Mouse (Mus musculus) CH12.LX (cell line): Measurements from ENCODE around the gene Lcn12. TPM values are rescaled to one million over a fixed set of nuclear protein-coding genes. Genes with fewer than 3 reads are reported as not detected.

Source experiments
- DNase-seq: peaks from one replicate; pipeline ENCODE4 v3.0.0-alpha.2; 2013; ENCODE audit errors: extremely low read depth
- H3K27ac ChIP-seq: 2 replicates; pipeline ENCODE4 v1.5.1; 2012; ENCODE audit warnings: low read depth, mild to moderate bottlenecking, control low read depth, moderate library complexity; ENCODE audit not compliant: insufficient read depth
- H3K27me3 ChIP-seq: replicated peaks from 2 replicates; pipeline ENCODE3; 2012; ENCODE audit warnings: inconsistent platforms
- H3K36me3 ChIP-seq, 2 experiments: replicated peaks in 1 of 2; 2 replicates each; pipeline versions ENCODE3 to v1.6.1; 2012; ENCODE audit warnings: inconsistent platforms in 1 of 2, low read length in 1 of 2, mild to moderate bottlenecking in 1 of 2, mixed read lengths in 1 of 2, moderate library complexity in 1 of 2; ENCODE audit not compliant: control insufficient read depth in 1 of 2, insufficient read depth in 1 of 2
- H3K4me1 ChIP-seq, 2 experiments: 2 replicates each; pipeline ENCODE4 v1.6.1; 2012; ENCODE audit warnings: inconsistent platforms in 1 of 2, moderate library complexity in 1 of 2; ENCODE audit not compliant: insufficient read depth in 2 of 2, control insufficient read depth in 1 of 2
- H3K4me2 ChIP-seq: 2 replicates; pipeline ENCODE4 v1.6.1; 2012; ENCODE audit warnings: low read depth, mild to moderate bottlenecking, control low read depth; ENCODE audit not compliant: poor library complexity, insufficient read depth, severe bottlenecking
- H3K4me3 ChIP-seq, 3 experiments: fragments of 150-350 bp in 1 of 3; sonication (generic) in 1 of 3; replicated peaks in 1 of 3; 2 replicates each; pipeline versions ENCODE3 to v1.5.1; 2011 to 2012; ENCODE audit warnings: low read depth in 2 of 3, low read length in 2 of 3, mild to moderate bottlenecking in 2 of 3, moderate library complexity in 2 of 3, control low read depth in 1 of 3, improper control_type of control experiment in 1 of 3, inconsistent platforms in 1 of 3, mixed read lengths in 1 of 3; ENCODE audit not compliant: poor library complexity in 1 of 3
- H3K79me2 ChIP-seq: replicated peaks from 2 replicates; pipeline ENCODE4 v1.6.1; 2012; ENCODE audit warnings: mild to moderate bottlenecking, moderate library complexity; ENCODE audit not compliant: control insufficient read depth, poor library complexity, insufficient read depth, severe bottlenecking; ENCODE audit errors: extremely low read depth
- H3K9ac ChIP-seq: 2 replicates; pipeline ENCODE4 v1.6.1; 2012; ENCODE audit warnings: low read depth, mild to moderate bottlenecking, control low read depth, moderate library complexity; ENCODE audit not compliant: insufficient read depth
- H3K9me3 ChIP-seq: replicated peaks from 2 replicates; pipeline ENCODE3; 2012; ENCODE audit warnings: low read length, inconsistent platforms, mixed read lengths
- CHD1 ChIP-seq: IDR thresholded peaks from 2 replicates; pipeline ENCODE4 v1.6.1; 2012; ENCODE audit warnings: low read depth, low read length, improper control_type of control experiment, inconsistent platforms
- CHD2 ChIP-seq: IDR thresholded peaks from 2 replicates; pipeline ENCODE4 v1.6.1; 2011; ENCODE audit warnings: low read length, improper control_type of control experiment
- E2F4 ChIP-seq: IDR thresholded peaks from 2 replicates; pipeline ENCODE4 v1.6.1; 2011; ENCODE audit warnings: low read depth, low read length, improper control_type of control experiment; ENCODE audit not compliant: insufficient replicate concordance
- EP300 ChIP-seq: IDR thresholded peaks from 2 replicates; pipeline ENCODE4 v1.6.1; 2011; ENCODE audit warnings: low read length, improper control_type of control experiment
- GABPA ChIP-seq: IDR thresholded peaks from 2 replicates; pipeline ENCODE4 v1.6.1; 2012; ENCODE audit warnings: low read depth, low read length, improper control_type of control experiment, inconsistent platforms; ENCODE audit not compliant: insufficient replicate concordance
- HCFC1 ChIP-seq: IDR thresholded peaks from 2 replicates; pipeline ENCODE4 v1.6.1; 2012; ENCODE audit warnings: low read depth, mild to moderate bottlenecking, inconsistent platforms, low read length, improper control_type of control experiment
- IRF4 ChIP-seq: IDR thresholded peaks from 2 replicates; pipeline ENCODE4 v1.6.1; 2014; ENCODE audit warnings: low read depth, mild to moderate bottlenecking, inconsistent platforms, low read length, improper control_type of control experiment
- JUND ChIP-seq: conservative IDR thresholded peaks from 2 replicates; pipeline ENCODE4 v1.6.1; 2011; ENCODE audit warnings: low read depth, low read length, improper control_type of control experiment
- KAT2A ChIP-seq: IDR thresholded peaks from 2 replicates; pipeline ENCODE4 v1.6.1; 2012; ENCODE audit warnings: low read length, improper control_type of control experiment, inconsistent platforms; ENCODE audit not compliant: insufficient replicate concordance
- MAFK ChIP-seq: IDR thresholded peaks from 2 replicates; pipeline ENCODE4 v1.6.1; 2011; ENCODE audit warnings: low read length, improper control_type of control experiment; ENCODE audit not compliant: insufficient replicate concordance
- MAX ChIP-seq: IDR thresholded peaks from 2 replicates; pipeline ENCODE4 v1.6.1; 2011; ENCODE audit warnings: low read length, improper control_type of control experiment
- MXI1 ChIP-seq: IDR thresholded peaks from 2 replicates; pipeline ENCODE4 v1.6.1; 2011; ENCODE audit warnings: mild to moderate bottlenecking, low read depth, low read length, improper control_type of control experiment
- PAX5 ChIP-seq: IDR thresholded peaks from 2 replicates; pipeline ENCODE4 v1.6.1; 2012; ENCODE audit warnings: low read length, inconsistent platforms, mixed read lengths
- POLR2A ChIP-seq: IDR thresholded peaks from 2 replicates; pipeline ENCODE4 v1.6.1; 2011; ENCODE audit warnings: low read depth, mild to moderate bottlenecking, improper control_type of control experiment, low read length
- POLR2AphosphoS2 ChIP-seq: IDR thresholded peaks from 2 replicates; pipeline ENCODE4 v1.6.1; 2011; ENCODE audit warnings: low read depth, low read length, improper control_type of control experiment
- SIN3A ChIP-seq: IDR thresholded peaks from 2 replicates; pipeline ENCODE4 v1.6.1; 2012; ENCODE audit warnings: low read length, improper control_type of control experiment, inconsistent platforms
- SMC3 ChIP-seq: IDR thresholded peaks from 2 replicates; pipeline ENCODE4 v1.6.1; 2011; ENCODE audit warnings: low read depth, low read length, improper control_type of control experiment
- TBP ChIP-seq: conservative IDR thresholded peaks from 2 replicates; pipeline ENCODE4 v1.6.1; 2011; ENCODE audit warnings: low read depth, low read length, improper control_type of control experiment
- UBTF ChIP-seq: IDR thresholded peaks from 2 replicates; pipeline ENCODE4 v1.6.1; 2012; ENCODE audit warnings: low read depth, mild to moderate bottlenecking, inconsistent platforms, low read length, improper control_type of control experiment, moderate library complexity
- ZC3H11A ChIP-seq: IDR thresholded peaks from 2 replicates; pipeline ENCODE4 v1.6.1; 2012; ENCODE audit warnings: low read depth, mild to moderate bottlenecking, inconsistent platforms, low read length, improper control_type of control experiment
- ZMIZ1 ChIP-seq: IDR thresholded peaks from 2 replicates; pipeline ENCODE4 v1.6.1; 2012; ENCODE audit warnings: low read depth, mild to moderate bottlenecking, inconsistent platforms, low read length, improper control_type of control experiment
- ZNF384 ChIP-seq: IDR thresholded peaks from 2 replicates; pipeline ENCODE4 v1.6.1; 2012; ENCODE audit warnings: low read depth, low read length, improper control_type of control experiment, inconsistent platforms
- dilution Hi-C: fragments of 300-500 bp; cut with MboI; formaldehyde crosslinking; loops from 2 replicates; pipeline ENCODE4 v1.14.3; 2020; ENCODE audit warnings: low sequenced_read_pairs; ENCODE audit not compliant: extremely low pct_unique_long_range_greater_than_20kb, extremely low pct_ligation_motif_present
- in situ Hi-C: fragments of 300-500 bp; cut with MboI; formaldehyde crosslinking; loops from 3 replicates; pipeline ENCODE4 v1.14.3; 2019; ENCODE audit warnings: low sequenced_read_pairs, low pct_ligation_motif_present, low pct_unique_long_range_greater_than_20kb, mixed read lengths
- polyA plus RNA-seq: library from polyadenylated mRNA; unstranded; fragments of >175 nt; gene quantifications from 2 replicates; pipeline ENCODE4 v1.2.1, GENCODE M21; 2012; ENCODE audit warnings: low read depth; ENCODE audit not compliant: insufficient read length
- total RNA-seq, 2 experiments: library from RNA; depleted of rRNA; stranded (reverse); fragments of 300-350 nt in 1 of 2; fragments of >200 nt in 1 of 2; gene quantifications; 2 replicates each; pipeline ENCODE4 v1.2.3; 2012 to 2014

Gene Lcn12
- total and polyA plus RNA-seq, 3 experiments = not detected

DNA sequence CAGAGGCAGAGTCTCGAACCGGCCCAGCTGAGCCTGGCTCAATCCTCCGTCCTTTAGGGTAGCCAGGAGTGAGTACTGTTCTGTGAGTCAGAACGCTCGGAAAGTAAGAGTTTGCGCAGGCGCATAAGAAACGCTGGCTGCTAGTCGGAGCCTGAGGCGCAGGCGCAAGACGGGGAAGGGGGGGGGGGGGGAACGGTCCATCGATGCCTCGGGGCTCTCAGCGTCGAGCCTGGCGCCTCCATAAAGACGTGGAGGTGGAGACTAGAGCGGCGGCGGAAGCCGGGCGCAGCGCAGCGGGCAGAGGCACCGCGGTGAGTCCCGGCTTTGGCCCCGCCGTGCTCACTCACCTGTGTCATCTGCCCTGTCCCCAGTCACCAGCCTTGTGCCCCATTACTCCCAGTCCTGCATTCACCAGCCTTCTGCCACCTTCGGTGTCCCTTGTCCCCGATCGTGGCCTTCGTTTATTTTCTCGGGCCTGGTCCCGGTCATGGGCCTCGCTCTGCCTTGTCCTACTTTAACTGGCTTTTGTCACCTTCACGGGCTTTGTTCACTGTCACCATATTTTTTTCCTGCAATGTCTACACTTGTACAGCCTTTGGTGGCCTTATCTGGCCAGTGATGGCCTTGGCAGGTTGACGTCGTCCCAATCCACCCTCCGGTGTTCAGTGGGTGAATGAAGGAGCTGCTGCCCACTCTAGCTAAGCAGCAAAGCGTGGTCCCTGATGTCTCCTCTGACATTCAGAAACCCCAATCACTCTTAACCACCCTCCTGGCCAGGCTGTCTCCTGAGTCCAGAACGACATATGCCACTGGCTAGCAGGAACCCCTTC is 7.1 kb upstream of the Lcn12 start, which contains the start of gene Fbxw5 (continued):
- TF ChIP-seq HCFC1 = peak; percentile 89
- TF ChIP-seq JUND = no peak
- peak; percentile 76 for TF ChIP-seq IRF4
- TF ChIP-seq ZMIZ1 = peak; percentile 83
- TF ChIP-seq ZC3H11A = no peak
- 0 out of 2 replicates have a peak, but pooled peaks have one; percentile 28 for TF ChIP-seq UBTF
- no peak for TF ChIP-seq SMC3
- TF ChIP-seq ZNF384 = no peak
- no peak for TF ChIP-seq MAFK

- Histone ChIP-seq H3K27ac (0 out of 2 replicates have a peak overlapping the region, but pooled peaks have one; percentile 3), H3K9me3 (no peaks in the 10 kb centered on the region), H3K4me3 (peak overlapping the region in 2 of 3 experiments; percentile 57 to 70), H3K36me3 (peaks cover 29 to 33% of the 10 kb centered on the region in 2 experiments), H3K9ac (0 out of 2 replicates have a peak overlapping the region, but pooled peaks have one; percentile 25), H3K27me3 (no peaks in the 10 kb centered on the region), H3K79me2 (peaks cover 8% of the 10 kb centered on the region; the same call in 1 of the 2 replicates), H3K4me2 (peak overlapping the region; percentile 40; the same call in 1 of the 2 replicates), H3K4me1 (peaks cover 15 to 40% of the 10 kb centered on the region in 2 experiments)
- TF ChIP-seq E2F4 = no peak
- no peak for TF ChIP-seq CHD1
- no peak for TF ChIP-seq UBTF
- TF ChIP-seq PAX5 = no peak
- no peak for TF ChIP-seq ZNF384
- TF ChIP-seq CHD2 = no peak
- TF ChIP-seq EP300 = no peak
- no peak for TF ChIP-seq POLR2AphosphoS2
- no peak for TF ChIP-seq POLR2A
- no peak for TF ChIP-seq SIN3A
- no peak for TF ChIP-seq MAFK
- no peak for TF ChIP-seq MXI1
- no peak for TF ChIP-seq TBP
- TF ChIP-seq GABPA = no peak
- no peak for TF ChIP-seq MAX
- TF ChIP-seq KAT2A = no peak
- in situ Hi-C loops (no loop called here), dilution Hi-C loops (no loop called here)
- DNase-seq = no peak
Measured at GRCm38 (mm10) chr2:25500071-25500575, 6.4 kb upstream of the Lcn12 start.
